Mouse (Mus musculus) cerebellum, adult 2 months (tissue): Measurements from ENCODE around the gene Fam32a.

Experiments used
- CTCF ChIP-seq: fragments of 200-500 bp; IDR thresholded peaks from 2 replicates; pipeline ENCODE4 v1.5.1; 2011; ENCODE audit warnings: low read depth, mild to moderate bottlenecking, control low read depth, low read length, moderate library complexity, borderline replicate concordance; ENCODE audit not compliant: insufficient read depth
- POLR2A ChIP-seq: fragments of 200-500 bp; IDR thresholded peaks from 2 replicates; pipeline ENCODE4 v1.6.1; 2011; ENCODE audit warnings: low read length, control low read depth, borderline replicate concordance; ENCODE audit not compliant: insufficient read depth

DNA sequence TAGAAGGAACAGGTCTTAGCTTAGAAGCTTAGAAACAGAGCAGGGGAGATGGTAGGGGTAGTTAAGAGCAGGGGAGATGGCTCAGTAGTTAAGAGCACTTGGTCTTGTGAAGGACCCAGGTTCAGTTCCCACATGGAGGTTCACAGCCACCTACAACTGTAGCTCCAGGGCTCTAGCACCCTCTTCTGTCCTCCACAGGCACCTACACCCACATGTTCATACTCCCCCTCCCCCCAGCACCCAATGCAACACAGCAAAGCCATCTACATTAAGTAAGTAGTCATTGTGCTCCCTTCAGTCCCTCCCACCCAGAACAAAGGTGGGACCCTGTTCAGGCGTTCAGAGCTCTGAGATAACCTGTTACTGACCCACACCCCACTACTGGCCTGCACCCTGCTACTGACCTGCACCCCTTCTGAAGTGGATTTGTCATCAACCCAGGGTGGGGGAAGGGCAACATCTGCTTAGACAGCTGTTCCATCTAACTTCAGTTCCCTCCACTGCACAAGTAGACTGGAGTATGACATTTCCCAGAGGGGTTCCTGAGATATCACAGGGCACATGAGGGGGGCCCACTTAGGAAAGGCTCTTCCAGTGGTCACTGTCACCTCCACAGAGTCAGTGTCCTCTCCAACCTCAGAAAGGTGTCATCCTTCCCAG lies 53.7 kb downstream of the Fam32a start:
- TF ChIP-seq CTCF = no peak
- no peak for TF ChIP-seq POLR2A
